Mouse (Mus musculus) forebrain, embryonic 11.5 days (tissue): ENCODE results near the gene Tmbim6. TPM values are rescaled to one million over a fixed set of nuclear protein-coding genes. Genes with fewer than 3 reads are reported as not detected.
A peak's percentile ranks its signal among the peaks of the same experiment; 100 is the strongest.

ENCODE experiments used
- ATAC-seq: fragments of 200-750 bp; cut with Nextera tagmentation; replicated peaks from 2 replicates; pipeline ENCODE4 v1.8.0; 2017; ENCODE audit warnings: moderate TSS enrichment; ENCODE audit not compliant: low FRiP score
- DNase-seq: peaks from one replicate; pipeline ENCODE4 v3.0.0-alpha.2; 2017; ENCODE audit warnings: low spot score
- H3K27ac ChIP-seq: fragments of 300-500 bp; sonication (generic); 2 replicates; pipeline ENCODE4 v1.5.1; 2014; ENCODE audit warnings: low read depth, low read length
- H3K27me3 ChIP-seq: fragments of 300-500 bp; sonication (generic); 2 replicates; pipeline ENCODE4 v1.6.1; 2014; ENCODE audit warnings: mild to moderate bottlenecking, low read length, mixed read lengths; ENCODE audit not compliant: control insufficient read depth, insufficient read depth
- H3K36me3 ChIP-seq: fragments of 300-500 bp; sonication (generic); 2 replicates; pipeline ENCODE4 v1.6.1; 2014; ENCODE audit warnings: mild to moderate bottlenecking, low read length, moderate library complexity, mixed read lengths; ENCODE audit not compliant: control insufficient read depth, insufficient read depth
- H3K4me1 ChIP-seq: fragments of 300-500 bp; sonication (generic); replicated peaks from 2 replicates; pipeline ENCODE4 v1.6.1; 2014; ENCODE audit warnings: low read length, mixed read lengths; ENCODE audit not compliant: control insufficient read depth, insufficient read depth
- H3K4me2 ChIP-seq: fragments of 300-500 bp; sonication (generic); 2 replicates; pipeline ENCODE4 v1.6.1; 2014; ENCODE audit warnings: low read depth, mild to moderate bottlenecking, low read length, moderate library complexity, mixed read lengths; ENCODE audit not compliant: severe bottlenecking
- H3K4me3 ChIP-seq: fragments of 300-500 bp; sonication (generic); 2 replicates; pipeline ENCODE4 v1.5.1; 2014; ENCODE audit warnings: low read depth, low read length
- H3K9ac ChIP-seq: fragments of 300-500 bp; sonication (generic); 2 replicates; pipeline ENCODE4 v1.6.1; 2014; ENCODE audit warnings: low read length
- H3K9me3 ChIP-seq: fragments of 300-500 bp; sonication (generic); 2 replicates; pipeline ENCODE4 v1.6.1; 2016; ENCODE audit warnings: low read length, mixed read lengths; ENCODE audit not compliant: control insufficient read depth
- whole genome bisulfite sequencing: fragments of 180-500 bp; shearing (Covaris S2); extraction: QIAGEN DNeasy Blood & Tissue Kit; methylation state at CpG from one replicate; pipeline ENCODE4 v1.1.7; 2014; 5-methylcytosine and 5-hydroxymethylcytosine counted together
- polyA plus RNA-seq: library from polyadenylated mRNA; unstranded; fragments of >200 nt; fragmentation: Nextera tagmentation; extraction: Ambion mirVana; gene quantifications from 2 replicates; pipeline ENCODE4 v1.2.1, GENCODE M21; 2014

The Tmbim6 gene
- polyA plus RNA-seq, 1 experiment from 2014 or later: 229 TPM

DNA sequence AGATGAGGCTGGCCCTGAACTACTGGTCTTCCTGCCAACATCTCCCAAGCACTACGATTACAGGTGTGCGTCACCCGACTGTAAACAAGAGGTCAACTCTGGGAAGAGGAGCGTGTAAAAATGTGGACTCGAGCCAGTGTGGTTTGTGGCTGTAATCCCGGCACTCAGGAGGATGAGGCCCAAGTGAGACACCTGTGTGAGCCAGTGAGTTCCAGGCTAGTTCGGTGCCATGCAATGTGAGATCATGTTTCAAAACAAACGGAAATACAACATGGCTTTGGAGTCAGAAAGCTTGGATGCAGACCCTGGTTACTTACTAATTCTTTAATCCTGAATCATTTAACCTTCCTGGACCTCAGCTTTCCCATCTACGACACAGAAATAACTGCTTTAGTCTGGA is 33.7 kb upstream of the Tmbim6 start:
- Histone ChIP-seq H3K36me3 (no peaks in the 10 kb centered on the region), H3K4me1 (no peaks in the 10 kb centered on the region), H3K27ac (no peak overlapping the region), H3K4me2 (no peak overlapping the region), H3K9me3 (no peaks in the 10 kb centered on the region), H3K27me3 (no peaks in the 10 kb centered on the region), H3K9ac (no peak overlapping the region), H3K4me3 (no peak overlapping the region)
- ATAC-seq (no peak), DNase-seq (no peak)
- 92% methylated on average over 9 of the region's 9 CpGs for WGBS

DNA sequence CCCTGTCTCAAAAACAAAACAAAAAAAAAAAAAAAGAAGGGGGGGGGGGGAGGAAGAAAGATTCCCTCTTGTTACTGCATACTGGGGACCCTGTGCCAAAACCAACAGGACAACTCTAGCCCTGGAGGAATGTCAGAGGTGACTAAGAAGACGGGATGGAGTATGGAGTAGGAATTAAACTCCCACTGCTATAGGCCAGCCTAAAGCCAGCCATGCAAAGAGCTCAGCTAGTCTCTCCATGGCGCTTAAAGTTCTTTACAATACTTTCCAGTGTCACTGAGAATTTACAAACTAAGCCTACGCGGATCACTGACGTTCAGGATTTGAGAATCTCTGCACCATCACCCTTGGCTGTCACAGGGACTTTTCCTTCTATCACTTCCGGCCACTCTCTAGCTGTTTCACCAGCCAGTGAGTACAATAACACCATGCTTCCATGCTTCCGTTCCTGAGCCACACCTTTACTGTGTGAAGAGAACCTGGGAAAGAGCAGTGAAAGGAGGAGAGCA is 28.6 kb upstream of the Tmbim6 start:
- H3K27me3 ChIP-seq: no peaks in the 10 kb centered on the region
- H3K4me2 ChIP-seq: no peak overlapping the region
- no peak overlapping the region for H3K27ac ChIP-seq
- DNase-seq (no peak), ATAC-seq (no peak)
- no peak overlapping the region for H3K9ac ChIP-seq
- no peak overlapping the region for H3K4me3 ChIP-seq
- H3K9me3 ChIP-seq: no peaks in the 10 kb centered on the region
- H3K4me1 ChIP-seq: no peaks in the 10 kb centered on the region; the same call in 1 of the 2 replicates
- H3K36me3 ChIP-seq: no peaks in the 10 kb centered on the region; the same call in 1 of the 2 replicates
- WGBS: 77% methylated on average over 7 of the region's 7 CpGs

DNA sequence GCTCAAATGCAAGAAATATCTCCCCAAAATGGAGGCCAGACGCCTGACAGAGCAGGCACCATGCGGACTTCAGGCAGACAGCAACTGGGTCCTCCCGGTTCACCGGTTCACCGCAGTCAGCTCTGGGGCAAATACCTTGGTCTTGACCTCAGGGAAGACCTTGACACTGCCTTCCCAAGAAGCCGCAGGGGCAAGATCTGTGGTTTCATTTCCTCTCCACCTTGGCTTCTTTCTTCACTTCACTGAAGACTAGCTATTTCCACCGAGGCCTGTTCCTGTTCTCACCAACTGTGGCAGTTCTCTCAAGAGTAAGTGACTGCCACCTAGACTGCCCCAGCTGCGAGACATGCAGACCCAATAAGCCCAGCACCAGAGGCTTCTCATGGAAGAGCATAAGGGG is 27.8 kb upstream of the Tmbim6 start:
- DNase-seq: no peak
- 78% methylated on average over 8 of the region's 8 CpGs for WGBS
- H3K27ac ChIP-seq: no peak overlapping the region
- ATAC-seq: no peak
- no peak overlapping the region for H3K9ac ChIP-seq
- H3K4me1 ChIP-seq: no peaks in the 10 kb centered on the region; the same call in 1 of the 2 replicates
- no peak overlapping the region for H3K4me3 ChIP-seq
- H3K36me3 ChIP-seq: no peaks in the 10 kb centered on the region; the same call in 1 of the 2 replicates
- H3K9me3 ChIP-seq: no peaks in the 10 kb centered on the region
- no peak overlapping the region for H3K4me2 ChIP-seq
- no peaks in the 10 kb centered on the region for H3K27me3 ChIP-seq

DNA sequence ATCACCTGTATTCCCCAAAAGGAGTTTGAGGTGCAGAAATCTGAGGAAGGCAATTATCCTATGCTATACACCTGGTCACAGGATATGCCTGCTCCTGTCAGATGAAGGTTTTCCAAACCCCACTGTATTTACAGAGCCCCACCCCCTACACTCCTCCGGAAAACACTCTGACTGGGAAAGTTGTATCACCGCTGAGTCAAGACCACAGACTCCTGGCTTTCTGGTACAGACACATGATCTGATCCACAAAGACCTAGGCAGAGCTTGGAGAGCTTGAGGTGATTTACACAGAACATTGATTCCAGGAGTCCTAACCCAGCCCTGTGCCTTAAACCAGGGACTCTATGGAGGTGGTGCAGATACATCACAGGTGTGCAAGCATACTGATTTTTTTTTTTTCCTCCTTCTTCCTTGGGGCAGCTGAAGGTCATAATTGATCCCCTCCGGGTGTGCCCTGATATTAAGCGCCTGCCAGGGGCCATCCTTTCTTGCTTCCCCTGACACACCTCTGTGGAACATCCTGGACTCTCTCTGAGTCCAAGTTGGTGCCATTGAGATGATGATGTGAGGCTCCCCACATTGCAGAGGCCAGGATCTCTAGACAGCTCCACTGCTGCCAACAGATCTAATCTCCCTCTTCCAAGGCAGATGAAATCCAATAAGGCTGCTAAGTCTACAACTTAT is 24.0 kb upstream of the Tmbim6 start:
- Histone ChIP-seq H3K27ac (no peak overlapping the region), H3K4me1 (no peaks in the 10 kb centered on the region; the same call in 1 of the 2 replicates), H3K36me3 (no peaks in the 10 kb centered on the region; the same call in 1 of the 2 replicates), H3K4me3 (peak overlapping the region; percentile 82; the same call in 1 of the 2 replicates), H3K9me3 (no peaks in the 10 kb centered on the region), H3K27me3 (no peaks in the 10 kb centered on the region), H3K9ac (peak overlapping the region; percentile 83; the same call in 1 of the 2 replicates), H3K4me2 (peak overlapping the region; percentile 76; the same call in 1 of the 2 replicates)
- DNase-seq (no peak), ATAC-seq (no peak)
- WGBS: 83% methylated on average over 4 of the region's 4 CpGs

DNA sequence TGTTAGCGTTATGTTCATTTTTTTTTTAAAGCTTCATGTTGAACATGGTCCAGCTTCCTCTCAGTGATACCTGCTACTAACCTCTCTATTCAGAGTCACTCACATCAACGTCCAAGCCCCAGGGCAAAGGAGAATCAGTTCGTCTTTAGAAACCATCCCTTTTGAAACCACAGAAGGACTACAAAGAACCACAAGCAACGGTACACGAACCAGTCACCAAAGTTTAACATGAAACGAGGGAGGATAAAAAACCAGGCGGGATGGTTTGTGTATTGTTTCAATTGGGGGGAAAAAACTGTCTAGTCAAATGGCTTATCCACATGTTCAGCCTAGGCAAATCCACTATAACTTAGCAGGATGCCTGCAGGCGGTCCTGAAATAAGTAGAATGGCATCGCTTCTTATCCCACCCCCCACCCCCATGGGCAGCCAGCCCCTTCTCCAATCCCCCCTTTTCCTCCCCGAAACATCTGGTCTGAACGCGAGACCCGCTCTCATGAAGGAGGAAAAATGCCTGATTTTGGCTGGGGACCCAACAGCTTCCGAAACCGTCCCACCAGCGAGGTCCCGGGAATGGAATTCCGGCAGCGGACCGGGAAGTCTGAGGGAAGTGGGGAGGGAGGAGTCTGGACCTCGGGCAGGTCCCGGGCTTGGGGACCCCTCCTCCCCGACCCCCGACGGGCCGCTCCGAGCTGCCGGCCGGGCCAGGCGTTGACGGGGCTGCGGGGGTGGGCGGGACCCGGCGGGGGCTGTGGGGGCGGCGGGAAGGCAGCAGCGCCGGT is 23.1 kb upstream of the Tmbim6 start:
- no peaks in the 10 kb centered on the region; the same call in 1 of the 2 replicates for H3K4me1 ChIP-seq
- ATAC-seq (peak; percentile 78; the same call in 1 of the 2 replicates), DNase-seq (no peak)
- no peaks in the 10 kb centered on the region for H3K9me3 ChIP-seq
- peak overlapping the region; percentile 68 for H3K27ac ChIP-seq
- H3K36me3 ChIP-seq: no peaks in the 10 kb centered on the region; the same call in 1 of the 2 replicates
- H3K27me3 ChIP-seq: no peaks in the 10 kb centered on the region
- peak overlapping the region; percentile 83 for H3K9ac ChIP-seq
- peak overlapping the region; percentile 82 for H3K4me3 ChIP-seq
- H3K4me2 ChIP-seq: peak overlapping the region; percentile 76
- WGBS: 2% methylated on average over 31 of the region's 39 CpGs

DNA sequence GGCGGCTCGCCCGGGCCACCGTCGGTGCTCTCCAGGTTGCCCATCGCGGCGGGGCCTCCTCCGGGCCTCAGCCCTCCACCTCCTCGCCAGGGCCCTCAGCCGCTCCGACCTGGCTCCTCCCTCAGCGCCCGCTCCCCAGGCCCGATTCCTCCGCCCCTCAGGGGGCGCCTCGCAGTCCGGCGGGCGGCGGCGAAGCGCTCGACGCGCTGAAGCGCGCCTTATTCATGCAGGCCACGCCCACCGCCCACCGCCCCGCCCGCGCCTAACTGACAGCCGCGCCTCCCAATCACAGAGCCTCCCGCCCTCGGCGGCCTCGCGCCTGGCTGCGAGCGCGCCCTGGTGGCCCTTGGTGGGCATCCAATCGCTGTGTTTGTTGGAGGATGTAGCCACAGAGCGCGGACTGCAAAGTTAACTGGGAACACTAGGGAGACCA is 22.4 kb upstream of the Tmbim6 start, which contains the start of gene Fmnl3:
Gene Fmnl3 (minus strand): TSS at position 224 of the 433 bp plus-strand sequence.
- Histone ChIP-seq H3K4me3 (peak within 1 kb of the TSS; percentile 82), H3K9ac (peak within 1 kb of the TSS; percentile 83), H3K9me3 (no peaks in the 10 kb centered on the region), H3K4me2 (peak within 1 kb of the TSS; percentile 76), H3K4me1 (no peaks in the 10 kb centered on the region; the same call in 1 of the 2 replicates), H3K27ac (peak within 1 kb of the TSS; percentile 68), H3K27me3 (no peaks in the 10 kb centered on the region), H3K36me3 (no peaks in the 10 kb centered on the region; the same call in 1 of the 2 replicates)
- peak; percentile 100 for DNase-seq
- ATAC-seq: peak; percentile 95
- WGBS: 0% methylated on average over 44 of the region's 48 CpGs

DNA sequence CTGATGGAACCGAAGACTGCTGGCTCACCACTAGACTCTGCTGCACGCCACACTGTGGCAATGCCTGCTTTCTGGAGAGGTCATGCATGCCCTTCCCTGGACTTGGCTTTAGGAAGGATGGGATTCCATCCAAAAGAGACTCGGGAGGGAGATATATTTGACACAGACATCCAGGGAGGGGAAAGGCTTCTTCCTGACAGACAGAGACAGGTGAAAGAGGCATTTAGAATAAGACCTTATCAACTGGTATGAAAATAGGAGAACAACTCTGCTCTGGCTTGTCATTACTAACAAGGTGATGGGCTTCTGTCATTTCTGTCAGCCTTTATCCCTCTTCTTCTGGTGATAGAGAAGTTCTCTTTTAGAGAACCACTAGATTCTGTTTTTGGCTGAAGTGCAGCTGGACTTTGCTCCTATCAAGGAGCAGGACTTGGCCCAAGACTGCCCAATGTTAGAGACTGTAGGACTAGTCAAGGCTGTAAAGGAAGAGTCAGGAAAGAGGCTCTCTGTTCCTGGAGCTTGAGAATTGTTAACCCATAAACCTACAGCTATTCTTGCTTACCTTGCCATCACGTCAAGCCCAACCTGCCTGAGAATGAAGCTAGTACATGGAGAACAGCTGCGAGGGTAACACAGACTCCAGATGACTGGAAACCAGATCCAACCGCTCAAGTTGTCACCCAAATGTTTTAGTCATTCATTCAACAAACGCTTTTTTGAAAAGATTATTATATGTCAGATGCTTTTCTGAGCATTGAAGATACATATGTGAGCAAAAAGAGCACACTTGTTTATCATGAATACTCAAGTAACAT is 20.9 kb upstream of the Tmbim6 start:
- no peaks in the 10 kb centered on the region for H3K9me3 ChIP-seq
- H3K4me2 ChIP-seq: no peak overlapping the region
- no peak overlapping the region for H3K27ac ChIP-seq
- no peaks in the 10 kb centered on the region for H3K36me3 ChIP-seq
- no peaks in the 10 kb centered on the region for H3K27me3 ChIP-seq
- DNase-seq: no peak
- no peaks in the 10 kb centered on the region; the same call in 1 of the 2 replicates for H3K4me1 ChIP-seq
- no peak overlapping the region for H3K4me3 ChIP-seq
- ATAC-seq: no peak
- H3K9ac ChIP-seq: no peak overlapping the region
- WGBS: 88% methylated on average over 7 of the region's 7 CpGs

DNA sequence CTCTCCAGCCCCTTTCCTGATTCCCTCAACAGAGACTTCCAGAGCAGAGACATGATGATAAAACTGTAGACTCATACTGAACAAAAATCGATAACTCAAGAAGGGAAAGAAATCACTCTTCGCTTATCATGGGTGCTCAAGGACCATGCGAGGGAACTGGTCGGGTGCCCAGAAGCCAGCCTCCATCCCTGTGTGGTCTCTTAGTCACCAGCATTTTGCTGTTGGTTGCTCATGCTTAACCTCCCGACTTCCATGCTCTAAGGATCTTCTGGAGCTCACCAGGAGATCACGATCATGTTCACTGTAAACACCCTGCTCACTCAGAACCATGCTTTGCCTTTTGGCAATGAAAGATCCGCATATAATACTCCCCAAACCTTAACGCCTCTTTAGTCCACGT is 19.9 kb upstream of the Tmbim6 start:
- DNase-seq (no peak), ATAC-seq (no peak)
- H3K36me3 ChIP-seq: no peaks in the 10 kb centered on the region
- no peak overlapping the region for H3K27ac ChIP-seq
- H3K27me3 ChIP-seq: no peaks in the 10 kb centered on the region
- no peaks in the 10 kb centered on the region for H3K9me3 ChIP-seq
- H3K4me3 ChIP-seq: no peak overlapping the region
- no peak overlapping the region for H3K9ac ChIP-seq
- 88% methylated on average over 9 of the region's 9 CpGs for WGBS
- H3K4me2 ChIP-seq: no peak overlapping the region
- no peaks in the 10 kb centered on the region; the same call in 1 of the 2 replicates for H3K4me1 ChIP-seq
